Mouse (Mus musculus) left cerebral cortex, adult 8-10 months (tissue): ENCODE measurements around the gene Olfml1. TPM values are rescaled to one million over a fixed set of nuclear protein-coding genes. Genes with fewer than 3 reads are reported as not detected.

ENCODE experiments used
- total RNA-seq, 4 experiments: library from RNA; stranded (reverse); gene quantifications; 2 replicates each; pipeline ENCODE4 v1.2.4; 2022

Olfml1 gene
- total RNA-seq, 4 experiments from 2014 or later: 14.5 to 19.7 (median 17.2) TPM

Other genes with a start within 250 kb of the Olfml1 start
- 10 to 100 TPM; 10.8 to 12.7 (median 10.9) TPM for gene Syt9, start 196.7 kb upstream of the Olfml1 start, total RNA-seq
- 10 to 100 TPM in 2 of 4 experiments, 1 to 10 TPM in 2; 8.2 to 11.8 (median 9.8) TPM for gene Ppfibp2, start 27.8 kb downstream of the Olfml1 start, total RNA-seq
- not detected for gene 5330417H12Rik, start 57.7 kb downstream of the Olfml1 start, total RNA-seq
- under 1 TPM; 0.11 to 0.63 (median 0.40) TPM for gene Cyb5r2, start 190.6 kb downstream of the Olfml1 start, total RNA-seq
- not detected for gene Ovch2, start 233.8 kb downstream of the Olfml1 start, total RNA-seq
- gene Olfr467, start 244.8 kb downstream of the Olfml1 start, total RNA-seq: not detected